Mouse (Mus musculus): ENCODE results near the gene Stra6.

Gene Stra6

GRCm38 (mm10) chr9:58063531-58063930, at the start of gene Stra6:
Gene Stra6 (plus strand): TSS chr9:58063788.
- in situ Hi-C loops (cut with MseI, MboI), result no loop called here

GRCm38 (mm10) chr9:58014393-58015160, 49.0 kb upstream of the Stra6 start:
- in situ Hi-C loops (cut with MseI, MboI), result no loop called here

GRCm38 (mm10) chr9:58015856-58016255, 47.7 kb upstream of the Stra6 start:
- in situ Hi-C loops (cut with MseI, MboI), result no loop called here

GRCm38 (mm10) chr9:58016962-58017361, 46.6 kb upstream of the Stra6 start:
- in situ Hi-C loops (cut with MseI, MboI), result no loop called here

- in situ Hi-C loops (cut with MseI, MboI), result no loop called here
Measured at GRCm38 (mm10) chr9:58018385-58018784, 45.2 kb upstream of the Stra6 start.

GRCm38 (mm10) chr9:58025995-58026394, 37.6 kb upstream of the Stra6 start:
- in situ Hi-C loops (cut with MseI, MboI), result no loop called here

- in situ Hi-C loops (cut with MseI, MboI), result no loop called here
Measured at GRCm38 (mm10) chr9:58027426-58028180, 36.0 kb upstream of the Stra6 start.

- in situ Hi-C loops (cut with MseI, MboI), result no loop called here
Measured at GRCm38 (mm10) chr9:58028841-58029240, 34.7 kb upstream of the Stra6 start.

GRCm38 (mm10) chr9:58029635-58030034, 34.0 kb upstream of the Stra6 start:
- in situ Hi-C loops (cut with MseI, MboI), result no loop called here

GRCm38 (mm10) chr9:58031895-58032294, 31.7 kb upstream of the Stra6 start:
- in situ Hi-C loops (cut with MseI, MboI), result no loop called here

GRCm38 (mm10) chr9:58035519-58035918, 28.1 kb upstream of the Stra6 start:
- in situ Hi-C loops (cut with MseI, MboI), result loop anchor here in 1 of 2 experiments (5.0 kb wide), 1 partner anchor 167 kb away; the partner anchor contains the start of genes Islr and Islr2

GRCm38 (mm10) chr9:58035951-58036698, 27.5 kb upstream of the Stra6 start:
- in situ Hi-C loops (cut with MseI, MboI), result loop anchor here in 1 of 2 experiments (5.0 kb wide), 1 partner anchor 166 kb away; the partner anchor contains the start of genes Islr and Islr2

GRCm38 (mm10) chr9:58036961-58037360, 26.6 kb upstream of the Stra6 start:
- in situ Hi-C loops (cut with MseI, MboI), result loop anchor here in 1 of 2 experiments (5.0 kb wide), 1 partner anchor 165 kb away; the partner anchor contains the start of genes Islr and Islr2

- in situ Hi-C loops (cut with MseI, MboI), result loop anchor here in 1 of 2 experiments (5.0 kb wide), 1 partner anchor 164 kb away; the partner anchor contains the start of genes Islr and Islr2
Measured at GRCm38 (mm10) chr9:58038500-58039168, 25.0 kb upstream of the Stra6 start.

GRCm38 (mm10) chr9:58040977-58041376, 22.6 kb upstream of the Stra6 start:
- in situ Hi-C loops (cut with MseI, MboI), result no loop called here

GRCm38 (mm10) chr9:58042391-58042790, 21.2 kb upstream of the Stra6 start:
- in situ Hi-C loops (cut with MseI, MboI), result no loop called here

- in situ Hi-C loops (cut with MseI, MboI), result no loop called here
Measured at GRCm38 (mm10) chr9:58043496-58044017, 20.0 kb upstream of the Stra6 start.

- in situ Hi-C loops (cut with MseI, MboI), result no loop called here
Measured at GRCm38 (mm10) chr9:58044828-58045227, 18.8 kb upstream of the Stra6 start.

GRCm38 (mm10) chr9:58045646-58046045, 17.9 kb upstream of the Stra6 start:
- in situ Hi-C loops (cut with MseI, MboI), result no loop called here

- in situ Hi-C loops (cut with MseI, MboI), result no loop called here
Measured at GRCm38 (mm10) chr9:58047061-58047460, 16.5 kb upstream of the Stra6 start.

- in situ Hi-C loops (cut with MseI, MboI), result no loop called here
Measured at GRCm38 (mm10) chr9:58048621-58049020, 15.0 kb upstream of the Stra6 start.

Data from mouse trophoblast stem cell (cell line).